Mouse (Mus musculus) myocyte (in vitro differentiated cells): ENCODE measurements at regions not wholly inside any gene's neighbourhood (a gene's known extent, or its start where the extent isn't known, plus 50 kb on each side); places are given as distances from the start of the nearest gene placed in this dataset.

Experiments
- POLR2A ChIP-seq: IDR thresholded peaks from one replicate; pipeline ENCODE4 v1.6.1; 2011; ENCODE audit warnings: low read depth, mild to moderate bottlenecking, control low read depth, moderate library complexity; ENCODE audit not compliant: insufficient read length
- POLR2AphosphoS2 ChIP-seq: IDR thresholded peaks from one replicate; pipeline ENCODE4 v1.6.1; 2011; ENCODE audit warnings: low read depth, control low read depth; ENCODE audit not compliant: insufficient read length
- USF1 ChIP-seq: IDR thresholded peaks from one replicate; pipeline ENCODE4 v1.6.1; 2011; ENCODE audit warnings: low read depth, mild to moderate bottlenecking, control low read depth, moderate library complexity

GRCm38 (mm10) chr10:17576333-17576750 lies 146.7 kb upstream of the Cited2 start:
- no peak for TF ChIP-seq USF1
- no peak for TF ChIP-seq POLR2A
- TF ChIP-seq POLR2AphosphoS2: no peak
